ENCODE assay signal across 10 mouse cellular contexts in genomic region chr15:76982745-76983144, GRCm38 (mm10). TPM values are rescaled to one million over a fixed set of nuclear protein-coding genes. Genes with fewer than 3 reads are reported as not detected.
DNase-seq lines count a peak whose midpoint lies in the region; ATAC-seq and TF ChIP-seq lines count a peak whose summit lies in the region.
"Had no signal": no experiment of that assay in that cellular context is flagged by ENCODE, and none has a peak within 500 bp of the region (broad histone marks: within the 10 kb centered on the region; RNA-seq: fewer than 3 reads in every experiment).

No protein-coding gene starts in this region.

- peak; percentile 69 for TF ChIP-seq CTCF in heart, adult 2 months (IDR thresholded peaks at IDR 0.05)

- H3K4me3 ChIP-seq in heart, adult 2 months = no peak overlapping the region
- H3K4me3 ChIP-seq in heart, embryonic 11.5 days (ENCODE audit: low read depth, low read length) = no peak overlapping the region
- no peak overlapping the region for H3K4me3 ChIP-seq in lung, embryonic 16.5 days (ENCODE audit: low read length)
- H3K4me3 ChIP-seq: forebrain, embryonic 15.5 days; lung, embryonic 15.5 days had no signal

- H3K36me3 ChIP-seq in heart, adult 2 months (ENCODE audit: control insufficient read depth, insufficient read depth, low read length) = no peaks in the 10 kb centered on the region
- no peaks in the 10 kb centered on the region for H3K36me3 ChIP-seq in heart, embryonic 11.5 days (ENCODE audit: control insufficient read depth, insufficient read depth, low read length)
- no peaks in the 10 kb centered on the region for H3K36me3 ChIP-seq in lung, embryonic 16.5 days (ENCODE audit: control insufficient read depth, insufficient read depth, low read length)
- H3K36me3 ChIP-seq: forebrain, embryonic 15.5 days; lung, embryonic 15.5 days had no signal

- H3K9me3 ChIP-seq in heart, embryonic 11.5 days (replicated peaks; ENCODE audit: control insufficient read depth, low read length) = no peaks in the 10 kb centered on the region
- H3K9me3 ChIP-seq in lung, embryonic 16.5 days (ENCODE audit: control insufficient read depth, low read length) = no peaks in the 10 kb centered on the region
- H3K9me3 ChIP-seq: forebrain, embryonic 15.5 days; lung, embryonic 15.5 days had no signal

- H3K4me1 ChIP-seq in heart, adult 2 months (ENCODE audit: control insufficient read depth, insufficient read depth, low read length) = no peaks in the 10 kb centered on the region
- H3K4me1 ChIP-seq in heart, embryonic 11.5 days (ENCODE audit: control insufficient read depth, insufficient read depth, low read length) = 0 out of 2 replicates have a peak, but pooled peaks cover 2% of the 10 kb centered on the region
- peaks cover 2% of the 10 kb centered on the region; the same call in 1 of the 2 replicates for H3K4me1 ChIP-seq in lung, embryonic 16.5 days (replicated peaks; ENCODE audit: control insufficient read depth, insufficient read depth, low read length)

- no peak overlapping the region for H3K9ac ChIP-seq in heart, adult 2 months (ENCODE audit: low read depth, low read length)
- no peak overlapping the region for H3K9ac ChIP-seq in heart, embryonic 11.5 days (ENCODE audit: low read depth, low read length)
- no peak overlapping the region for H3K9ac ChIP-seq in lung, embryonic 16.5 days (ENCODE audit: low read length)
- H3K9ac ChIP-seq: forebrain, embryonic 15.5 days; lung, embryonic 15.5 days had no signal

- H3K27me3 ChIP-seq in heart, adult 2 months (ENCODE audit: control insufficient read depth, insufficient read depth, low read length) = no peaks in the 10 kb centered on the region
- no peaks in the 10 kb centered on the region for H3K27me3 ChIP-seq in heart, embryonic 11.5 days (ENCODE audit: control insufficient read depth, insufficient read depth, low read length)
- H3K27me3 ChIP-seq in lung, embryonic 16.5 days (ENCODE audit: control insufficient read depth, insufficient read depth, low read depth, low read length) = no peaks in the 10 kb centered on the region
- H3K27me3 ChIP-seq: forebrain, embryonic 15.5 days; lung, embryonic 15.5 days had no signal

- H3K79me2 ChIP-seq in heart, adult 2 months (replicated peaks; ENCODE audit: control insufficient read depth, insufficient read depth, low read length) = no peaks in the 10 kb centered on the region

- no peak overlapping the region for H3K27ac ChIP-seq in heart, adult 2 months
- H3K27ac ChIP-seq in heart, embryonic 11.5 days (ENCODE audit: low read depth, low read length) = no peak overlapping the region
- no peak overlapping the region for H3K27ac ChIP-seq in lung, embryonic 16.5 days (ENCODE audit: low read length)
- H3K27ac ChIP-seq: forebrain, embryonic 15.5 days; lung, embryonic 15.5 days had no signal

- intact Hi-C loops in heart, adult 2 months (cut with DNase I) = loop anchor here (5.0 kb wide), 2 partner anchors 85 to 235 kb away; no protein-coding TSS in a partner anchor

- TF ChIP-seq POLR2A in heart, adult 2 months (IDR thresholded peaks at IDR 0.05; ENCODE audit: insufficient read depth, low read depth, low read length) = no peak

- DNase-seq in heart, adult 2 months = peak in 1 of 2 experiments; percentile 4
- DNase-seq in lung, adult 18-20 months = no peak
- peak; percentile 59 for DNase-seq in R1 (ENCODE audit: low read depth, low spot score)
- peak; percentile 62 for DNase-seq in retina, postnatal 1 day
- no peak for DNase-seq in testis, postnatal 14 days (ENCODE audit: low spot score)
- DNase-seq in urinary bladder, postnatal 14 days (ENCODE audit: low spot score) = no peak

- no peak for ATAC-seq in heart, embryonic 11.5 days (replicated peaks; ENCODE audit: insufficient number of reproducible peaks, low FRiP score, low TSS enrichment)
- 0 out of 2 replicates have a peak, but pooled peaks have one; percentile 37 for ATAC-seq in lung, embryonic 16.5 days (ENCODE audit: low read depth)
- ATAC-seq: forebrain, embryonic 15.5 days had no signal

- TF ChIP-seq EP300 in heart, adult 2 months (IDR thresholded peaks at IDR 0.05; ENCODE audit: insufficient read depth, low read depth, low read length) = no peak

- no peak overlapping the region for H3K4me2 ChIP-seq in heart, embryonic 11.5 days
- no peak overlapping the region for H3K4me2 ChIP-seq in lung, embryonic 16.5 days (ENCODE audit: low read depth, low read length)
- H3K4me2 ChIP-seq: forebrain, embryonic 15.5 days; lung, embryonic 15.5 days had no signal

- 47% methylated on average over 3 of the region's 3 CpGs for WGBS in heart, adult 2 months
- 46% methylated on average over 3 of the region's 3 CpGs for WGBS in heart, embryonic 11.5 days (ENCODE audit: insufficient replicate concordance)
- 42% methylated on average over 3 of the region's 3 CpGs for WGBS in lung, embryonic 16.5 days

RNA-seq across cellular contexts. Expression of gene 1110038F14Rik, which starts 34.4 kb away (rescaled TPM):
- total RNA-seq in heart, adult 2 months (2021) = 10 to 100 TPM; 18.7 to 20.4 TPM
- polyA plus RNA-seq in heart, adult 2 months (2012; rRNA removed) = 12.3 and 15.2 TPM in 2 replicates
- 43.5 and 47.2 TPM in 2 replicates for polyA plus RNA-seq in heart, embryonic 11.5 days (2014; fragmentation: Nextera tagmentation; extraction: Ambion mirVana)
- 75.9 and 77.9 TPM in 2 replicates for polyA plus RNA-seq in lung, embryonic 16.5 days (2015; fragmentation: Nextera tagmentation; extraction: Ambion mirVana)

RNA-seq across cellular contexts. Expression of gene Zfp647, which starts 57.5 kb away (rescaled TPM):
- total RNA-seq in heart, adult 2 months (2021) = 1 to 10 TPM; 1.8 to 2.5 TPM
- 1.5 and 1.6 TPM in 2 replicates for polyA plus RNA-seq in heart, adult 2 months (2012; rRNA removed)
- polyA plus RNA-seq in heart, embryonic 11.5 days (2014; fragmentation: Nextera tagmentation; extraction: Ambion mirVana) = 7.5 and 10.8 TPM in 2 replicates
- 13.0 and 13.5 TPM in 2 replicates for polyA plus RNA-seq in lung, embryonic 16.5 days (2015; fragmentation: Nextera tagmentation; extraction: Ambion mirVana)

Comparison
In these comparisons a context has a peak if more than half of its experiments do, and no peak if none do; other contexts are left out.
1. DNase-seq: peak in R1 (single experiment) and retina, postnatal 1 day (single experiment); none in lung, adult 18-20 months (0 of 2), testis, postnatal 14 days (single experiment) and urinary bladder, postnatal 14 days (single experiment).